27 mouse cellular contexts compared by ENCODE assay signal in the genomic region with DNA sequence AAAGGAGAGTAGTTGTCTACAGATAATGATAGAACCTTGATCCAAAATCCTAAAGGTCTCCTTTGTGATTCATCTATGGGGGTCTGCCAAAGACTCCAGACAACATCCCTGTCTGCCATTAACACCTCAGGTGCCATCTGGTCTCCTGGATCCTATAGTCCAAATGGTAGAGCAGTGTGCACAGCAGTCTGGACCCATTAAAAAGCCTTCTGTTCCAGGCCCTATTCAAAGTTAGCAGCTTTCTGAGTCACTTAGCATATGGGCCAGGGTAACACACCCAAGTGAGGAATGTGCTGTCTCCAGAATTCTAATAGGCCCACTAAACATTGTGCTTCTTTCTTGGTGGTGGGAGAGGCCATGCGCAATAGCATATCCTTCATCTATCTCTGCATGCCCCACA. TPM values are rescaled to one million over a fixed set of nuclear protein-coding genes. Genes with fewer than 3 reads are reported as not detected.
DNase-seq lines count a peak whose midpoint lies in the region; ATAC-seq lines count a peak whose summit lies in the region.
"Had no signal": no experiment of that assay in that cellular context is flagged by ENCODE, and none has a peak within 500 bp of the region (broad histone marks: within the 10 kb centered on the region; RNA-seq: fewer than 3 reads in every experiment).

No protein-coding gene starts in this region.

- H3K36me3 ChIP-seq in neural tube, embryonic 15.5 days = peaks cover 9% of the 10 kb centered on the region; the same call in 1 of the 2 replicates
- peaks cover 38% of the 10 kb centered on the region for H3K36me3 ChIP-seq in kidney, embryonic 16.5 days (ENCODE audit: insufficient read depth, low read length)

- DNase-seq in neural tube, embryonic 10.5 days (ENCODE audit: extremely low spot score, low spot score) = no peak
- DNase-seq in ES-CJ7 (ENCODE audit: low read depth, low spot score) = peak; percentile 79
- DNase-seq in ZHBTc4 (ENCODE audit: low read depth, low spot score) = peak; percentile 80
- no peak for DNase-seq in left cerebral cortex, adult 11 months (ENCODE audit: low spot score)
- DNase-seq: adrenal gland, adult 2 months; adrenal gland, postnatal 25 days; B cell, adult 2 months; cerebellum, adult 11-12 months; cerebellum, adult 9-10 months; gastrocnemius, postnatal 10 days; heart, adult 2 months; heart, postnatal 14 days; kidney, adult 8-10 months had no signal

- 100% methylated on average over 1 of the region's 1 CpGs for WGBS in neural tube, embryonic 15.5 days
- 88% methylated on average over 1 of the region's 1 CpGs for WGBS in kidney, embryonic 16.5 days

- H3K27me3 ChIP-seq in neural tube, embryonic 15.5 days (replicated peaks) = no peaks in the 10 kb centered on the region
- no peaks in the 10 kb centered on the region for H3K27me3 ChIP-seq in kidney, embryonic 16.5 days (ENCODE audit: insufficient read depth, low read length)
- H3K27me3 ChIP-seq: embryonic facial prominence, embryonic 13.5 days; heart, embryonic 15.5 days had no signal

- H3K4me3 ChIP-seq in neural tube, embryonic 15.5 days (replicated peaks) = no peak overlapping the region
- H3K4me3 ChIP-seq in kidney, embryonic 16.5 days (ENCODE audit: low read length) = no peak overlapping the region
- H3K4me3 ChIP-seq: embryonic facial prominence, embryonic 13.5 days; erythroblast, embryonic 14.5 days; heart, adult 2 months; heart, embryonic 15.5 days; hindbrain, embryonic 10.5 days had no signal

- H3K9me3 ChIP-seq in neural tube, embryonic 15.5 days (replicated peaks) = no peaks in the 10 kb centered on the region
- H3K9me3 ChIP-seq in kidney, embryonic 16.5 days (ENCODE audit: low read length) = no peaks in the 10 kb centered on the region
- H3K9me3 ChIP-seq: embryonic facial prominence, embryonic 13.5 days; G1E; heart, embryonic 15.5 days; hindbrain, embryonic 10.5 days had no signal

- no peak for ATAC-seq in neural tube, embryonic 15.5 days (ENCODE audit: low FRiP score)
- no peak for ATAC-seq in kidney, embryonic 16.5 days (ENCODE audit: low FRiP score, low TSS enrichment)
- no peak for ATAC-seq in monocyte, adult 5-6 weeks (replicated peaks; ENCODE audit: insufficient number of reproducible peaks, low FRiP score, low TSS enrichment, poor library complexity, severe bottlenecking)
- ATAC-seq: CD4-positive, CD25-positive, alpha-beta regulatory T cell, adult 4 months; forebrain, embryonic 16.5 days; hindbrain, embryonic 16.5 days; inflammation-experienced regulatory T-cells, adult 6 months; intestine, postnatal 0 days had no signal

- H3K4me2 ChIP-seq in neural tube, embryonic 15.5 days = 0 out of 2 replicates have a peak overlapping the region, but pooled peaks have one; percentile 15
- no peak overlapping the region for H3K4me2 ChIP-seq in kidney, embryonic 16.5 days (replicated peaks; ENCODE audit: low read depth, low read length)
- H3K4me2 ChIP-seq: embryonic facial prominence, embryonic 13.5 days; heart, embryonic 11.5 days; heart, embryonic 15.5 days had no signal

- H3K9ac ChIP-seq in neural tube, embryonic 15.5 days (replicated peaks) = no peak overlapping the region
- no peak overlapping the region for H3K9ac ChIP-seq in kidney, embryonic 16.5 days (replicated peaks; ENCODE audit: low read length)
- H3K9ac ChIP-seq: embryonic facial prominence, embryonic 13.5 days; heart, embryonic 15.5 days had no signal

- no peak overlapping the region for H3K27ac ChIP-seq in neural tube, embryonic 15.5 days (replicated peaks)
- no peak overlapping the region for H3K27ac ChIP-seq in kidney, embryonic 16.5 days (ENCODE audit: low read length)
- H3K27ac ChIP-seq: embryonic facial prominence, embryonic 13.5 days; heart, adult 2 months; heart, embryonic 15.5 days; hindbrain, embryonic 10.5 days had no signal

- peaks cover 43% of the 10 kb centered on the region for H3K4me1 ChIP-seq in neural tube, embryonic 15.5 days
- peaks cover 17% of the 10 kb centered on the region for H3K4me1 ChIP-seq in kidney, embryonic 16.5 days (ENCODE audit: insufficient read depth, low read length)

RNA-seq across cellular contexts. Expression of gene Crkl, which starts 5.1 kb away (rescaled TPM):
- 76.3 and 77.4 TPM in 2 replicates for polyA plus RNA-seq in neural tube, embryonic 15.5 days (2015; fragmentation: Nextera tagmentation; extraction: Ambion mirVana)
- polyA plus RNA-seq in kidney, embryonic 16.5 days (2015; fragmentation: Nextera tagmentation; extraction: Ambion mirVana) = 77.6 and 78.5 TPM in 2 replicates
- 14.8 to 29.1 TPM (median 28.5 TPM) in 3 replicates for total RNA-seq in monocyte, adult 5-6 weeks (2017)

RNA-seq across cellular contexts. Expression of gene Aifm3, which starts 32.5 kb away (rescaled TPM):
- polyA plus RNA-seq in neural tube, embryonic 15.5 days (2015; fragmentation: Nextera tagmentation; extraction: Ambion mirVana) = 3.4 and 4.8 TPM in 2 replicates
- 3.4 and 3.6 TPM in 2 replicates for polyA plus RNA-seq in kidney, embryonic 16.5 days (2015; fragmentation: Nextera tagmentation; extraction: Ambion mirVana)
- total RNA-seq in monocyte, adult 5-6 weeks (2017) = not detected in 3 replicates
- polyA plus RNA-seq: erythroblast, embryonic 14.5 days; G1E; inflammation-experienced regulatory T-cells, adult 6 months had no signal

RNA-seq across cellular contexts. Expression of gene Pi4ka, which starts 50.8 kb away (rescaled TPM):
- polyA plus RNA-seq in neural tube, embryonic 15.5 days (2015; fragmentation: Nextera tagmentation; extraction: Ambion mirVana) = 54.6 and 59.7 TPM in 2 replicates
- 39.1 and 39.2 TPM in 2 replicates for polyA plus RNA-seq in kidney, embryonic 16.5 days (2015; fragmentation: Nextera tagmentation; extraction: Ambion mirVana)
- 37.0 to 77.2 TPM (median 57.7 TPM) in 3 replicates for total RNA-seq in monocyte, adult 5-6 weeks (2017)

RNA-seq across cellular contexts. Expression of gene Snap29, which starts 51.1 kb away (rescaled TPM):
- 23.3 and 24.0 TPM in 2 replicates for polyA plus RNA-seq in neural tube, embryonic 15.5 days (2015; fragmentation: Nextera tagmentation; extraction: Ambion mirVana)
- 14.7 and 15.6 TPM in 2 replicates for polyA plus RNA-seq in kidney, embryonic 16.5 days (2015; fragmentation: Nextera tagmentation; extraction: Ambion mirVana)
- total RNA-seq in monocyte, adult 5-6 weeks (2017) = 27.6 to 47.3 TPM (median 45.0 TPM) in 3 replicates

RNA-seq across cellular contexts. Expression of gene Lztr1, which starts 51.6 kb away (rescaled TPM):
- 118 and 129 TPM in 2 replicates for polyA plus RNA-seq in neural tube, embryonic 15.5 days (2015; fragmentation: Nextera tagmentation; extraction: Ambion mirVana)
- 102 and 113 TPM in 2 replicates for polyA plus RNA-seq in kidney, embryonic 16.5 days (2015; fragmentation: Nextera tagmentation; extraction: Ambion mirVana)
- total RNA-seq in monocyte, adult 5-6 weeks (2017) = 31.4 to 51.0 TPM (median 39.1 TPM) in 3 replicates

Comparison
In these comparisons a context has a peak if more than half of its experiments do, and no peak if none do; other contexts are left out.
1. DNase-seq: peak in ES-CJ7 (single experiment) and ZHBTc4 (single experiment); none in neural tube, embryonic 10.5 days (single experiment) and left cerebral cortex, adult 11 months (single experiment).